Mouse (Mus musculus) ovary, postnatal 36 days (tissue): ENCODE results near the gene Echdc3.
A peak's percentile ranks its signal among the peaks of the same experiment; 100 is the strongest.

Source experiments
- DNase-seq: peaks from one replicate; pipeline ENCODE4 v3.0.0; 2022; ENCODE audit warnings: low spot score, mixed read lengths

Gene Echdc3

DNA sequence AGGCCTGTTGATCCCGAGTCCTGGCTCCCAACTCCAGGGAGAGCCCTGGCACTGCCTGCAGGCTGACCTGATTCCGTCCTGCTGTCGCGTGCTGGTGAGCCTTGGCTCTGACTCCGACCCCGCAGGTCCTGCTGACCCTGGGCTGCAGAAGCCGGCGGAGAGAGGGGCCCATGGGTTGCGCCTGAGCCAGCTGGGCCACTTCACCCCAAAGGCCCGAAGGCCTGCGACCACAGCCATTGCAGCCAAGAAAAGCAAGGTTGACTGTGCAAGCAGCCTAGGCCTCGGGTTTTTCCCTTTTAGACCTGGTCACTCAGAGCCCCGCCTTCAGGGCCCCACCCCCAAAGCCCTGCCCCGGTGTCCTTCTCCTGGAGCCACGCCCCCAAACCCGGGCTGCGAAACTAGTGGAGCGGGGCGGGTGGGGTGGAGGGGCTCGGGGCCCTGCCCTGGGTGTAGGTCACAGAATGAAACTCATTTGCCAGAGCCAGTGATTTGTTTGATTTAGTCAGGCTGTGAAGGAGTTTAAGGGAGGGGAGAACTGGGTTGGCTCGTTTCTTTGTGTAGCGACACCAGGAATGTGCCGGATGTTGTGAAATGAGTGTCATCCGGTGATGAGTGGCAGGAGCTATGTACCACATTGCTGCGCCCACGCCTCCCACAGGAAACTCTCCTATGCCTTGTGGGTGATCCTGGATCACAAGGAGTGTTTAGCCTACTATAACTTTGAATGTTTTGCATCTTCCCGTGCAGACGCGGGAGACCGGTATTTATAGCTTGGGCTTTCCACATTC is at the start of gene Echdc3:
Echdc3 (minus strand) TSS at position 310 of the 788 bp plus-strand sequence.
- DNase-seq, result peak; percentile 90

DNA sequence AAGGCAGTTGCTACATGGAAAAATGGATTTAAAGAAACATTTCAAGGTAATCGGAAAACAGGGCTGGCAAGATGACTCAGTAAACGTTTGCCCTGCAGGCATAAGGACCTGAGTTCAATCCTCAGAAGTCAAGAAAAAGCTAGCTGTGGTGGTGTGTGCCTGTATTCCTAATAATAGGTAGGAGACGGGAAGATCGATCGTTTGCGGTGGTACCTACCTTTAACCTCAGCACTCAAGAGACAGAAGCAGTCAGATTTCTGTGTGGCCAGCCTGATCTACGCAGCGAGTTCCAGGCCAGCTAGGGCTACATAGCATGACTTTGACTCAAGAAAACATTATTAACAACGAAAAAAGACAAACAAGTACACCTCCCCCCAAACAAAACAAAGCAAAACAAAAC is 48.9 kb upstream of the Echdc3 start:
- no peak for DNase-seq

GRCm38 (mm10) chr2:6261201-6261672 is 48.4 kb upstream of the Echdc3 start:
- DNase-seq, result no peak

DNA sequence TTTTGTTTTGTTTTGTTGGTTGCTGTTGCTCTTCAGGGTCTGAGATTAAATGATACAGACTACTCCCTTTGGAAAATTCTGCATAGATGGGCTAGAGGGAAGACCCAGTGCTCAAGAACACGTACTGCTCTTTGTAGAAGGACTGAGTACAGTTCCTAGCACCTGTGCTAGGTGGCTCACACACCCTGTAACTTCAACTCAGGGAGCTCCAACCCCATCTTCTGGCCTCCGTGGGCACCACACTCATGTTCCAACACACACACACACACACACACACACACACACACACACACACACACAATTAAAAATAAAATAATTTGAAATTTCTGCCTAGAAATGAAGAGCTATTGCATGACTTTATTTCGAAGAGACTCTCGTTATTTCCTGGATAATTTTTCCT is 47.8 kb upstream of the Echdc3 start:
- no peak for DNase-seq

GRCm38 (mm10) chr2:6259182-6259581 is 46.3 kb upstream of the Echdc3 start:
- DNase-seq, result no peak

DNA sequence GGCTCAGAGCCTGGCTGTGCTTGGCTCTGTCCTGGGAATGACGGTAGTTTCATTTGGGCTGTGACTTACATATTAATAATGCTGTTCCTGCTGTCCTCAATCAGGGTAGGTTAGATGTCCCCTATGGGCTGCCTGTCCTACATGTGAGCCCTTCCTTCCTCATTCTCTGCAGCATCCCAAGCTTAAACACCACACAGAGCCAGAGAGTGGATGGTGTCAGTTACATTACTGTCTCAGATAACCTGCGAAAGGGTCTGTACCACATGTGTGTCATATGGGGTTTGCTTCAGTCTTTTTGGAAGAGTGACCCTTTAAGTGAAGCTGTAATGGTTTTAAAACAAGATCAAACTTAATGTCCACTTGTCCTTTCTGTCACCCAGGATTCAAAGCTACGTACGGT is 45.2 kb upstream of the Echdc3 start:
- no peak for DNase-seq

DNA sequence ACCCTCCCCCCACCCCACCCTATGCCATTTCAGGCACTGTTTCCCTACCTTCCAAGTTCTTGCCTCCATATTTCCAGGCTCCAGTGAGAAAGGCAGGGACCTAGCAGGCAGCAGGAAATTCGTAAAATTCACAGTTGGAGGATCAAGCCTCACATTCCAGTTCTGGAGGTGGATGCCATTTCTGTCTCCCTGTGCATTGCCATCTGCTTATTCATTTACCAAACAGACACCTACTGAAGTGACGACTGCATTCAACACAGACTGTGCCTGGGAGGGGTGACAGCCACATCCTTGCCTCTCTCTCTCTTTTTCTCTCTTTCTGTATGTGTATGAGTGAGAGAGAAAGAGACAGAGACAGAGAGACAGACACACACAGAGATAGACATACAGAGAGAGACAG is 44.3 kb upstream of the Echdc3 start:
- DNase-seq, result no peak

DNA sequence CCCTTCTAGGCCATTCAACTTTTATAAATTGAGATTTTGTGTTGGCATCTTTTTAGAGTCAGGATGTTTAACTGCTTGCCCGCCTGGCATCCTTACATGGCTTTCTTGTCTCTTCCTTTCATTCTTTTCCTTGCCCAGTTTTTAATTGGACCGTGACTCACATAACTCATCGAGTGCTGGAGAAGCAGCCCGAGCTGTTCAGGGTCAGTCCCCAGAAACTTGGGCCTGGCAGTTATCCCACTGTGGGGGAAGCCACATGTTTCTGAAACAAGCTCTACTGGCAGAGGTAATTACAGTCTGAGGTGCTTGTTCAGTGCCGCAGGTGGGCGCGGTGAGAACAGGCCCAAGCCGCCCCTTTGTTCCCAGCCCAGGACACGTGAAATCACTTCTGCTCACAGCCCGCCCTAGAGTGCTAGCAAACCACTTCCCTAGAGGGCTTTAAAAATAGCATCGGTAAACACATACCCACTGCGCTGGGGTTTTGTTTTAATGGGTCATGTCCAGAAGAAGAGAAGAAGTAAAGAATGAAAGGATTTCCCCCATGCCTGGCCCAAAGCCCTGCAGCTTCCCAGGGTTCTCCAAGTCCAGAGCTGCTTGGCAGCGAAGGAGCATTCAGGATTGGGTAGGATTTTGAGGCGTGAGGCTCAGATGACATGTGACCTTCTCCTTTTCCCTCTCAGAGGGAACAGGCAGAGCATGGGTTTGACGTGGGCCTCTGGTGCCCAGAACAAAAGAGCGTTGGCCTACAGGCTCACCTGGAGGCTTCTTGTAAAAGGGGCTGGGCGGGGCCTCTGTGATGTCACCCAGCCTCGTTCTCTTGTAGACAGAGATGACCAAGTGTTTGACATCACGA is 43.4 kb upstream of the Echdc3 start:
- peak; percentile 69 for DNase-seq

GRCm38 (mm10) chr2:6255402-6255988 is 42.7 kb upstream of the Echdc3 start:
- no peak for DNase-seq

GRCm38 (mm10) chr2:6252491-6252890 is 39.7 kb upstream of the Echdc3 start:
- no peak for DNase-seq

DNA sequence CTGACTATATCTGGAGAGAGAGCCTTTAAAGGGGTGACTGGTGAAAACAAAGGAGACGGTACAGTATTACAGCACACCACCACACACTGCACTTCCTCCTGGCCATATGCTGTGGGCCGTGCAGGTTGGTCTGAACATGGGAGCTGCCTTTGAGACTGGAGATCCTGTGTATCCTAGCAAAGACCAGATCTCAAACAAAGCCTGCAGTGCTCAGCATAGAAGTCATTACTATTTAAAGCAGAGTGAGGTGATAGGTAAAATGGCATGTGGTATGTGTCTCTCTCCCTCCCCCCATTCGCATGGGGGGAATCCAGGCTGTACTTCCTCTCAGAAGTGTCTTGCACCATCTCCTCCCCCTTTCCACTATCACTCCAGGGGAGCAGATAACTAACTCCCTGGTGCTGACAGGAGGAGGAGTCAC is 38.3 kb upstream of the Echdc3 start:
- no peak for DNase-seq

DNA sequence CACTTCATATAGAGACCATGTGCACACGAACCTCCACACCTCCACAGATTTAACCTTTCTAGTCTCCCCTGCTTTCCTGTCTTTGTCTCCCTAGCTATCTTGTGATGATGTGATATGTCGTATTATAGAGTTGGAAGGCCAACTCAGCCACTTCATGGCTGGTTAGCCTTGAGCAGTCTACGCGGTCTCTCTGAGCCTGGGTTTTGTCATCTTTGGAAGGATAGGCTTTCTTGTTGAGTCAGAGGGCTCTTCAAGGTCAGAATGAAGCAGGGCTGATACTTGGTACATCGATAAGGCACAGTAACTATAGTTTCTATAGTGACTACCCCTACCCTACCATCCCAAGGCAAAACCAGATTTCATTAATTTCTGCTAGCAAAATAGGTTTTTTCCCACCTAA is 28.6 kb upstream of the Echdc3 start:
- no peak for DNase-seq

- DNase-seq, result no peak
Observed at GRCm38 (mm10) chr2:6240072-6240471, 27.2 kb upstream of the Echdc3 start.

GRCm38 (mm10) chr2:6239333-6239732 is 26.5 kb upstream of the Echdc3 start:
- DNase-seq, result no peak

DNA sequence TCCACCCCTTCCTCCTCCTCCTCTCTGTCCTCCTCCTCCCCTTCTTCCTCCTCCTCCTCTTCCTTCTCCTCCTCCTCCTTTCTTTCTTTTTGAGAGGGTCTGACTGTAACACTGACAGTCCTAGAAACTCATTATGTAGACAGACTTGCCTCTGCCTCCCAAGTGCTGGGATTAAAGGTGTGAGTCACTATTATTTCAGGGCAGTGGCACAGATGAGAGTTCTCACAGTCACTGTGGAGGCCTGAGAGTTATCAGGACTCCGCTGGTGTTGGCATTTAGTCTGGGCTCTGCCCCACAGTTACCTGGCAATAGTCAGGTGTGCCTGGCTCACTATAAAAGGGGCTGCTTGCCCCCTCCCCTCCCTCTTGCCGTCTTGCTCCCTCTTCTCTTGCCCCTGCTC is 25.8 kb upstream of the Echdc3 start:
- no peak for DNase-seq

- no peak for DNase-seq
Observed at GRCm38 (mm10) chr2:6238244-6238643, 25.4 kb upstream of the Echdc3 start.

- no peak for DNase-seq
Observed at GRCm38 (mm10) chr2:6233353-6233752, 20.5 kb upstream of the Echdc3 start.

DNA sequence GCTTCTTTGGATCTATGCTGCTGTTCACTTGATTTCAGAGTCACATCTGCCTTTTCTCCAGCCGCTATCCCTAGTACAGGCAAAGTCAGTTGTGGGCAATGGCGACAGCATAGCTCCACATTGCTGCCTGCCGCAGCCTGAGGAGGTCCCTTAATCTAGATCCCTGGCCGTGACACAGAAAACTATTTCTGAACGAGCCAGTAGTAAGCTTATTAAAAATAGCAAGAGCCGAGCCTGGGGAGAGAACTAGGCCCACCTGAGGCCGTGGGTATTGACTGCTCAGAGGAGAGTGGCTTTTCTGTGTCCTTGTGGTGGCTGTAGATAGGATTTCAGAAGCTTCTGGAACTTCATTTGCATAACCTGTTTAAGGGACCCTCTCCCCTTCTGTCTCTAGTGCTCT is 19.9 kb upstream of the Echdc3 start:
- no peak for DNase-seq

GRCm38 (mm10) chr2:6230865-6231264 is 18.0 kb upstream of the Echdc3 start:
- no peak for DNase-seq

DNA sequence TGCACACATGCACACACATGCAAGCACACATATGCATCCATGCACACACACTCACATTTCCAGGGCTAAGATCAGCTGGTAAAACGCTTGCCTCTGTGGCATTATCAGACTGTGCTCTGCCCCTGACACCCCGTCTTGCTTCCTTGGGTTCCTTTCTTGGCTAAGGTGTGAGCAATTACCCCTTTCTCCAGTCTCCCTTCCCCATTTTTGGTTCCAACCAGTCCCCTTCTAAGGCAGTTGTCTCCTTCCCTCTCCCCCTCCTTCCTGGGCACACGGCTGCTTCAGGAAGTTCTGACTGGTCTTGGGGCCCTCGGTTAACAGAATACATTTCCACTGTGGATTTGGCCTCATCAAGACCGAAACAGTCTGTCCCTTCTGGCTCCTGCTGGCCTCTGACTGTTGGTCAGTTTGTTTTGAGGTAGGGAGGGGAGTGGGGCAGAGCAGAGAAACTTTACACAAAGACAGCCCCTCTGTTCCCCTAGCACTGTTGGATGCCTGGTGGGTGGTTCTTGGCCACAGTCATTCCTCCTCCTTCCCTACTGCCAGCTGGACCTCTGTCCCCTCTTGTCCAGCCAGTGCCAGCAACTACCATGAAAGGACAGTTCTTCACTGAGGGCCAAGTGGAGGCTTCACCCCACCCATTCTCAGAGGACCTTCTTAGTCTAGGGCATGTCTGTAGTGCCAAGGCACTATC is 16.9 kb upstream of the Echdc3 start:
- DNase-seq, result no peak

GRCm38 (mm10) chr2:6227059-6227445 is 14.2 kb upstream of the Echdc3 start:
- DNase-seq, result no peak
